Mouse (Mus musculus) erythroid progenitor cell, adult 5-6 weeks (primary cell): ENCODE results near the gene Glg1. TPM values are rescaled to one million over a fixed set of nuclear protein-coding genes. Genes with fewer than 3 reads are reported as not detected.

Source experiments
- ATAC-seq: replicated peaks from 2 replicates; pipeline ENCODE4 v1.8.0; 2016; ENCODE audit warnings: moderate number of reproducible peaks, mild to moderate bottlenecking, moderate TSS enrichment, inconsistent platforms; ENCODE audit not compliant: poor library complexity, low FRiP score, severe bottlenecking
- total RNA-seq, 2 experiments: library from RNA; stranded (forward) in 1 of 2; stranded (reverse) in 1 of 2; fragments of 150-400 nt in 1 of 2; fragments of 186-747, 209-891 nt in 1 of 2; gene quantifications; 2 replicates each; pipeline versions ENCODE4 v1.2.3 to v1.2.4; 2015 to 2017; ENCODE audit warnings: low replicate concordance in 2 of 2

Glg1 gene
- total RNA-seq, 2 experiments from 2014 or later, result 36.5 to 62.3 TPM

DNA sequence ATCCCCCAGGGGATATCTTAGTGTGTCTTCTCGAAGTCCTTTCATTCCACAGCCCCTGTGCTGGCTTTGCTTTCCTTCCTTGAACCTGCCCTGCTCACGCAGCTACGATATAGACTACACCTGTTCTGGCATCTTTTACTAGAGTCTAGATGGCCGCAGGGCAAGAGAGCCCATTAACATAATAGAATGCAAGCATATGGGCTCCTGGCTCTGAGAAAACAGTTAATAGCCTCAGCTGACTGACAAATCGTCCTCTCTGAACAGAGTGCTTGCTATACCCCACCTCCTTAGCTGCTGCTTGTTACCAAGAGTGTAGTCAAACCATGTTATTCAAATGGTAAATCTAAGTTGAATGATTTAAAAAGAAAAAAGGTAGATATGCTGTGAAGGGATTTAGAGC lies 87.4 kb downstream of the Glg1 start:
- ATAC-seq, result no peak

DNA sequence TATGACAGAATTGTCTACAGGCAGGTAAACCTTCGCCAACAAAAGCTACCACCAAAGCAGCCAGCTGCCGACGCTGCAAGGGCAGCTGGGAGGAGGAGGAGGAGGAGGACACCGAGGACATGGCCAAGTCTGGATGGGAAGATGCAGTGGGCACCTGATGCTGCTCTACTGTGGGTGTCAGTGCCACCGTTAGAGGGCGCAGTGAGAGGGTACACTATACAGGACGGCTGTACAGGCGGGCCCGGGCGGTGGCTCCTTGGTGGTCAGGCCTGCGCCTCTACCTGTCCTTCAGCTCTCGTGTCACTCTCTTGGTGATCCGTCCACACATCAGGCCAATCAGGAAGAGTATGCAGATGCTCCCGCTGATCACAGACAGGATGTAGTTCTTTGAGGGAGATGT lies 101.4 kb downstream of the Glg1 start:
- peak; percentile 61; the same call in 1 of the 2 replicates for ATAC-seq

DNA sequence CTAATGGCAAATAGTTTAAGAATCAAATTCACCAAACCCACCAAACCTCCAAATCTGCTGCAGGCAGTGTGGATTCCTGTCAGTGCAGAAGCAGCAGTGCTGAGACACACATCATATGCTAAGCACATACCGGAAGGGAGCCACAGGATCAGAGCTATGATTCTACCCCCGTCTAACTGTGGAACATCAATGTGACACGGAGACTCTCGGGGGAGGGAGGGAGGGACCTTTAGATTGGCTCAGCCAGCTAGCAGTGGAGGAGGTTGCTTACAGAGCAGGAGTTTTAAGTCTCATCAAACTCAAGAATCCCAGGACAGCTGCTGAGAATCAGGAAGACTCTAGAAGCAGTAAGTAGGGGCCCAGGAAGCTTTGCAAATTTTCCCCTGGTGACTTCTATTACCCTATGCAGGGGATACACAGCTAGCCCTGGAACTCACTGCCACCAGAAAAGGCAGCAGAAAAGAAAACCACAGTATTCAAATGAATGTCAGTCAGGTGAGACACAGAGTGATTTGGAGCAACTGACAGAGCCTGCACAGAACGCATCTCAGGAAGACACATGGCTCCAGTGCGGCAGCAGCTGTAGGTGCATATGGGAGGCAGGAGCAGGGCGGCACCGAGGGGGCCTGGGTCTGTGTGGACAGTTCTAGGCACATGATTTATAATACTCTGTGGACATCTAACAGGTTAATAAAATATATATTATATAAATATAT lies 103.1 kb downstream of the Glg1 start:
- no peak for ATAC-seq

DNA sequence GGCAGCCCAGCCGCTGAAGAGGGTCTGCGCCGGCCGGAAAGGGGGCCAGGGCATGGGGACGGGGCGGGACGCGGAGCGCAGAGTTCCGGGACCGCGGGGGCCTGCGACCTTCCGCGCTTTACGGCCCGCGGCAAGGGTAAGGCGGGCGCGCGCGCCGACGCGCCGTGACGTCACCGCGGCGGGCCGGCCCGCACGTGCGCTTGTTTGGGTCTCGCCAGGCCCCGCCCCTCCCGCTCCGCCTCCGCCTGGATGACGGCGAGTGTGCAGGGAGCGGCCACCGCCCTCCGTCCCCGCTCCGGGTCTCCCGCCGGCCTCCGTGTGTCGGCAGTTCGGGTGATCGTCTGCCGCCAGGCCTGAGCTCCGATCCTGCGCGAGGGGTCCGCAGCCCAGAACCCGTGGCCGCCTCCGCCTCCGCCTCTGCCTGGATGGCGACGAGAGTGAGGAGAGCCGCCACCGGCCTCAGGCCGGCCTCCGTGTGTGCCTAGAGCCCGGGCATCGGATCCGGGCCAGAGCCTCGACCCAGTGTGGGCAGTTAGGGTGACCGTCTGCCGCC lies 113.5 kb downstream of the Glg1 start:
- peak; percentile 98 for ATAC-seq

DNA sequence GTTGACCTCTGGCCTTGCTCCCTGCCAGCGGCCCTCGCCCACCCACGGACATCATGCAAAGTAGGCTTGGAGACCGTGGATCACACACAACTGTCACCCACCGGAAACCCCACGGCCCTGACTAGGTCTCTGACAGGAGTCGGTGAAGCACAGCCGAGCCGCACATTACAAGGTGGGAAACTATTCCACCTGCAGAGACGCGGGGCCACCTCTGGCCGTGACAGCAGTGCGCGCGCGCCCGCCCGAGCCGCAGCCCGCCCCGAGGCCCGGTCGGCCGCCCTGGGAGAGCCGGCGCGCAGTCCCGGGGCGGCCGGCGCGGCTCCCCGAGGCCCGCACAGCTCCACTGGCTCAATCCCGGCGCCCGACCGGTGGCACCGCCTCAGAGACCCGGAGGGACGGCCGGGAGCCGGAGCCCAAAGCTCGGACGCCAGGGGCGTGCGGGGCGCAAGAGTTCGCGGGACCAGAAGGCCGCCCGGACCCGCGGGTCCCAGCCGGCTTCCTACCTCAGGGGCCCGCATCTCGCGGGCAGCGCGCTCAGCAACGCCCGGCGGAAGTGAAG lies 114.0 kb downstream of the Glg1 start:
- ATAC-seq, result peak; percentile 55

DNA sequence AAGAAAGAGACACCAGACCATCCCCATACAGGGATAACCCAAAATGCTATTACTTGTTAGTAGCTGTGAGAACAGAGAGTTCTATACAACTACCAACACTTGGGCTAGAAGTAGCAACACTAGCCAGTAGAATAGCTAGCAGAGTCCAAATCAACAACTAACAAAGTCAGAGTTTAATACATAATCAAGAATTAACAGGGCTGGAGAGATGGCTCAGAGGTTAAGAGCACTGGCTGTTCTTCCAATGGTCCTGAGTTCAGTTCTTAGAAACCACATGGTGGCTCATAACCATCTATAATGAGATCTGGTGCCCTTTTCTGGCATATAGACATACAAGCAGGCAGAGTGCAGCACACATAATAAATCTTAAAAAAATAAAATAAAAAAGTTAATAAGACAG lies 116.5 kb downstream of the Glg1 start:
- no peak for ATAC-seq

DNA sequence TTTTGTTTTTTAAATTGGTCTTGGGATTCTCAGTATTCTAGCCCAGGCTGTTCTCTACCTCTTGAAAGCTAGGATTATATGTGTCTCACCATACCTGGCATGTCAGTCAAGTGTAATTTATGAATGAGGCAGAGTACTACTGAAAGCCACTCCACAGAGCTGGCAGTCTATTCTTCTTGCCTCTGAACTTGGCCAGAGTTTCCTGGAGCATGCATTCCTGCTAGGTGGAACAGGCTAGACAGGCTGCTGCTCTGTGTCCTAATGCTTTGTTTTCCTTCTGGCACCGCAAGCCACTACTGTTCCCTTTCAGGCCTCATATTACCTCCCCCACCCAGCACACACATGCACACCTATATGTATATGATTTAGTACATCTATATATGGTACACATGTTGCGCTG lies 128.3 kb downstream of the Glg1 start:
- no peak for ATAC-seq

DNA sequence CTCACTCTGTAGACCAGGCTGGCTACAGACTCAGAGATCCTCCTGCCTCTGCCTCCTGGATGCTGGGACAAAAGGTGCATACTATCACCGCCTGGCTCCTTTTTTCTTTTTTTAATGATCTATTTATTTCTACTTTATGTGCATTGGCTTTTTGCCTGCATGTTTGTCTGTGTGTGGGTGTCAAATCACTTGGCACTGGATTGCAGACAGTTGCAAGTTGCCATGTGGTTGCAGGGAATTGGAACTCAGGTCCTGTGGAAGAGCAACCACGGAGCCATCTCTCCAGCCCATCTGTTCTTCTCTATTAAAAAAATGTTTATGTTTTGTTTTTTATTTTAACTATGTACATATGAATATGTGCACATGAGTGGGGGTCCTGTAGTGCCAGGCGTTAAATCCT lies 139.5 kb downstream of the Glg1 start:
- no peak for ATAC-seq

DNA sequence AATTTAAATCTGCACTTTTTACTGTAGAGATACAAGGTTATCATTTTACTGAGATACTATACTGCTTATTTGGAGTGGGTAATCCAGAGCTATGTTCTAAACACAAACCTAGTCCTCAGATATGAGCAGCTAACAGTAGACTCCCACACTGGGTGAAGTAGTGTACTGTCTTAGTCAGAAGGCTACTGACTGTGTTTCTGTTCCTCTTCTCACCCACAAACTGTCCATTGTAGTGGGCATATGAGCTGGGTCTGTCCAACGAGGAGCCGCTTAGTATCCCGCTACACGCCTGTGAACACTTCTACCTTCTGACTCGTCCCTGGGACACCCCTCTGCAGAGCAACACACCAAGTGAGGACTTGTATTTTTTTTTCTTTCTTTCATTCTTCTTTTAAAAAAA lies 144.1 kb downstream of the Glg1 start:
- no peak for ATAC-seq

Other genes starting within 250 kb of the Glg1 start
- 0.72 and 1.7 TPM in 2 replicates for gene Ddx19b, start 227.5 kb downstream of the Glg1 start, total RNA-seq (2015; ENCODE audit: low replicate concordance)
- gene Ddx19b, start 227.5 kb downstream of the Glg1 start, total RNA-seq (2017; ENCODE audit: low replicate concordance), result 1.8 and 4.6 TPM in 2 replicates
- gene Aars, start 226.1 kb downstream of the Glg1 start, total RNA-seq (2015; ENCODE audit: low replicate concordance), result 56.2 and 58.0 TPM in 2 replicates
- gene Aars, start 226.1 kb downstream of the Glg1 start, total RNA-seq (2017; ENCODE audit: low replicate concordance), result 114 and 124 TPM in 2 replicates
- 8.4 TPM in 1 of 2 replicates, not detected in the other for gene Exosc6, start 202.9 kb downstream of the Glg1 start, total RNA-seq (2015; ENCODE audit: low replicate concordance)
- gene Exosc6, start 202.9 kb downstream of the Glg1 start, total RNA-seq (2017; ENCODE audit: low replicate concordance), result not detected in 2 replicates
- gene Clec18a, start 166.8 kb downstream of the Glg1 start, total RNA-seq (2015; ENCODE audit: low replicate concordance), result not detected in 2 replicates
- not detected in 2 replicates for gene Clec18a, start 166.8 kb downstream of the Glg1 start, total RNA-seq (2017; ENCODE audit: low replicate concordance)
- gene Pdpr, start 164.6 kb downstream of the Glg1 start, total RNA-seq (2015; ENCODE audit: low replicate concordance), result 6.8 and 9.6 TPM in 2 replicates
- 8.1 and 11.0 TPM in 2 replicates for gene Pdpr, start 164.6 kb downstream of the Glg1 start, total RNA-seq (2017; ENCODE audit: low replicate concordance)
- 117 and 127 TPM in 2 replicates for gene Rfwd3, start 41.0 kb upstream of the Glg1 start, total RNA-seq (2015; ENCODE audit: low replicate concordance)
- 133 and 138 TPM in 2 replicates for gene Rfwd3, start 41.0 kb upstream of the Glg1 start, total RNA-seq (2017; ENCODE audit: low replicate concordance)
- gene Mlkl, start 79.0 kb upstream of the Glg1 start, total RNA-seq (2015; ENCODE audit: low replicate concordance), result 15.1 and 20.5 TPM in 2 replicates
- 3.0 and 9.1 TPM in 2 replicates for gene Mlkl, start 79.0 kb upstream of the Glg1 start, total RNA-seq (2017; ENCODE audit: low replicate concordance)
- not detected in 2 replicates for gene Fa2h, start 134.6 kb upstream of the Glg1 start, total RNA-seq (2015; ENCODE audit: low replicate concordance)
- gene Fa2h, start 134.6 kb upstream of the Glg1 start, total RNA-seq (2017; ENCODE audit: low replicate concordance), result not detected in 2 replicates